Mouse (Mus musculus) kidney, embryonic 15.5 days (tissue): ENCODE measurements around the gene Ttll8. TPM values are rescaled to one million over a fixed set of nuclear protein-coding genes. Genes with fewer than 3 reads are reported as not detected.

Source experiments
- ATAC-seq: fragments of 200-750 bp; cut with Nextera tagmentation; replicated peaks from 2 replicates; pipeline ENCODE4 v1.8.0; 2017; ENCODE audit warnings: moderate TSS enrichment; ENCODE audit not compliant: low FRiP score
- H3K27ac ChIP-seq: fragments of 300-500 bp; sonication (generic); 2 replicates; pipeline ENCODE4 v1.5.1; 2015; ENCODE audit warnings: mild to moderate bottlenecking, inconsistent platforms
- H3K27me3 ChIP-seq: fragments of 300-500 bp; sonication (generic); 2 replicates; pipeline ENCODE4 v1.6.1; 2015; ENCODE audit warnings: inconsistent platforms
- H3K36me3 ChIP-seq: fragments of 300-500 bp; sonication (generic); 2 replicates; pipeline ENCODE4 v1.6.1; 2015; ENCODE audit warnings: inconsistent platforms
- H3K4me1 ChIP-seq: fragments of 300-500 bp; sonication (generic); 2 replicates; pipeline ENCODE4 v1.6.1; 2015; ENCODE audit warnings: inconsistent platforms
- H3K4me2 ChIP-seq: fragments of 300-500 bp; sonication (generic); 2 replicates; pipeline ENCODE4 v1.6.1; 2015; ENCODE audit warnings: moderate library complexity, mild to moderate bottlenecking, inconsistent platforms
- H3K4me3 ChIP-seq: fragments of 300-500 bp; sonication (generic); replicated peaks from 2 replicates; pipeline ENCODE4 v1.5.1; 2015; ENCODE audit warnings: mild to moderate bottlenecking, inconsistent platforms
- H3K9ac ChIP-seq: fragments of 300-500 bp; sonication (generic); 2 replicates; pipeline ENCODE4 v1.6.1; 2015; ENCODE audit warnings: mild to moderate bottlenecking, inconsistent platforms
- H3K9me3 ChIP-seq: fragments of 300-500 bp; sonication (generic); replicated peaks from 2 replicates; pipeline ENCODE4 v1.6.1; 2016; ENCODE audit warnings: inconsistent platforms
- WGBS: fragments of 180-500 bp; shearing (Covaris S2); methylation state at CpG from one replicate; pipeline ENCODE4 v1.1.7; 2015; ENCODE audit warnings: mixed read lengths; 5-methylcytosine and 5-hydroxymethylcytosine counted together
- polyA plus RNA-seq: library from polyadenylated mRNA; unstranded; fragments of >200 nt; fragmentation: Nextera tagmentation; extraction: Ambion mirVana; gene quantifications from 2 replicates; pipeline ENCODE4 v1.2.1, GENCODE M21; 2015

The Ttll8 gene
- polyA plus RNA-seq, 1 experiment from 2014 or later, result not detected

GRCm38 (mm10) chr15:88955342-88955741 is 1.1 kb upstream of the Ttll8 start:
- 83% methylated on average over 6 of the region's 6 CpGs for WGBS
- no peak for ATAC-seq
- no peaks in the 10 kb centered on the region for H3K9me3 ChIP-seq

DNA sequence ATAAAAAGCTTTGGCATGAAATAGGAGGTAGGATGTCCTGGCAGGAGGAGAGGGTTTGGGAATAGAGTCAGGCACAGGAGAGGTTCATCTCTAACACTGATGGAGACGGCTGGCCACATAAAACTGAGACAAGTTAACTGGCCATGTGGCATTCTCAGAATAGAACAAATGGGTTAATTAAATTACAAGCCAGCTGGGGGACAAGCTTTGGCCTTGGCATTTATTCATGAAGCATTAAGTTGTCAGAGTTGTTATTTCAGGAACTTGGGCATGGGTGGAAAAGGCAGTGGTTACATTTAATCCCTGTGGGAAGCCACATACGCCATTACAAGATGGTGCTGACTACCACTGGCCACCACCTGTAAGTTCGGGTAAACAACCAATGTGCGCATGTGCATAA is 3.0 kb downstream of the Ttll8 start:
- 67% methylated on average over 4 of the region's 4 CpGs for WGBS
- Histone ChIP-seq H3K27me3 (peaks cover 34% of the 10 kb centered on the region), H3K27ac (no peak overlapping the region), H3K9me3 (no peaks in the 10 kb centered on the region), H3K4me1 (peaks cover 13% of the 10 kb centered on the region), H3K4me2 (no peak overlapping the region), H3K4me3 (no peak overlapping the region), H3K36me3 (no peaks in the 10 kb centered on the region), H3K9ac (no peak overlapping the region)
- no peak for ATAC-seq

More at GRCm38 (mm10) chr15:88955342-88955741, 1.1 kb upstream of the Ttll8 start:
- Histone ChIP-seq H3K9ac (no peak overlapping the region), H3K27me3 (peaks cover 43% of the 10 kb centered on the region), H3K36me3 (no peaks in the 10 kb centered on the region), H3K4me1 (peaks cover 13% of the 10 kb centered on the region), H3K4me3 (no peak overlapping the region), H3K27ac (no peak overlapping the region), H3K4me2 (no peak overlapping the region)

DNA sequence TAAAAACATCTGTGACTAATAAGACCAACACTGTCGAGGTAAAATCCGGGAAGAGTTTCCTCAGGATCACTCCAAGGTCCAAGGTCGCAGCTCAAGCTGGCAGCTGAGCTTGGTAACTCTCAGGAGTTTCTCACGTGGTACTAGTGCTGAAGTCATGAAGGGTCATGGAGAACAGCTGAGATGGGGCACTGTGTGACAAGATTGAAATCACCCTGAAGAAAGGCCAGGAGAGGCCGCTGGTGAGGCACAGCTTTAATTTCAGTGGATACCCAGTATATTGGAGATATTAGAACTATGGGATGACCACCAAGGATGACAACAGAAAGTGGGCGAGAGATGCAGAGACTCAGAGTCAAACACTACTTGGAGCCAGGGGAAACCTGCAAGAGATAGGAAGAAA is 7.4 kb downstream of the Ttll8 start:
- Histone ChIP-seq H3K36me3 (no peaks in the 10 kb centered on the region), H3K27me3 (no peaks in the 10 kb centered on the region), H3K27ac (no peak overlapping the region), H3K4me3 (no peak overlapping the region), H3K4me2 (no peak overlapping the region), H3K9ac (no peak overlapping the region), H3K4me1 (no peaks in the 10 kb centered on the region), H3K9me3 (no peaks in the 10 kb centered on the region)
- ATAC-seq, result no peak
- 39% methylated on average over 6 of the region's 6 CpGs for WGBS

GRCm38 (mm10) chr15:88943896-88944551 is 10.2 kb downstream of the Ttll8 start:
- no peak for ATAC-seq
- no peak overlapping the region for H3K9ac ChIP-seq
- H3K4me1 ChIP-seq, result no peaks in the 10 kb centered on the region
- no peaks in the 10 kb centered on the region for H3K27me3 ChIP-seq
- no peak overlapping the region for H3K27ac ChIP-seq
- 72% methylated on average over 5 of the region's 5 CpGs for WGBS
- H3K36me3 ChIP-seq, result no peaks in the 10 kb centered on the region
- H3K4me3 ChIP-seq, result no peak overlapping the region
- no peaks in the 10 kb centered on the region for H3K9me3 ChIP-seq
- H3K4me2 ChIP-seq, result no peak overlapping the region

DNA sequence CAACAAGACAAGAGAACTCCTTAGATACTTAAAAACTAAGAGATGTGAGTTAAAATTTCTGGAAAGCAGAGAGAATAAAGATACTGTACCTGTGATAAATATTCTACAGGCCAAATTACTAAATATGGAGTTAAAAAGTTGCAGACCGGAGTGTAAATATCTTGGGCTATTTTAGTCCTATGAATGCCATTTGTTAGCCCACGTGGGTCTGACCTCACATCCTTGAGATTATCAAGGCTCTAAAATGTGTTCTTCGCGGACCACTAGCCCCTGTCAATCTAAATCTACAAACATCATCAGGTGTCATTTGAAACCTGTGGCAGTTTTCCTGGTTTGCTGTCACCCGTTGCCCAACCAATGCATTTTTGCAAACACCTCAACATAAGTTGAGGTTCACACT is 11.4 kb downstream of the Ttll8 start:
- Histone ChIP-seq H3K9ac (no peak overlapping the region), H3K4me3 (no peak overlapping the region), H3K4me1 (no peaks in the 10 kb centered on the region), H3K27ac (no peak overlapping the region), H3K27me3 (no peaks in the 10 kb centered on the region), H3K4me2 (no peak overlapping the region), H3K9me3 (no peaks in the 10 kb centered on the region), H3K36me3 (no peaks in the 10 kb centered on the region)
- WGBS, result 73% methylated on average over 5 of the region's 5 CpGs
- no peak for ATAC-seq

- no peak overlapping the region for H3K9ac ChIP-seq
- no peak overlapping the region for H3K27ac ChIP-seq
- no peaks in the 10 kb centered on the region for H3K9me3 ChIP-seq
- 85% methylated on average over 2 of the region's 2 CpGs for WGBS
- H3K4me1 ChIP-seq, result no peaks in the 10 kb centered on the region
- no peaks in the 10 kb centered on the region for H3K27me3 ChIP-seq
- no peak overlapping the region for H3K4me3 ChIP-seq
- no peaks in the 10 kb centered on the region for H3K36me3 ChIP-seq
- H3K4me2 ChIP-seq, result no peak overlapping the region
- no peak for ATAC-seq
Measured at GRCm38 (mm10) chr15:88937291-88937650, 16.9 kb downstream of the Ttll8 start.

GRCm38 (mm10) chr15:88936619-88937290 is 17.5 kb downstream of the Ttll8 start:
- Histone ChIP-seq H3K36me3 (no peaks in the 10 kb centered on the region), H3K27ac (no peak overlapping the region), H3K27me3 (no peaks in the 10 kb centered on the region), H3K9me3 (no peaks in the 10 kb centered on the region), H3K4me2 (no peak overlapping the region), H3K4me1 (no peaks in the 10 kb centered on the region), H3K9ac (no peak overlapping the region), H3K4me3 (no peak overlapping the region)
- 70% methylated on average over 6 of the region's 6 CpGs for WGBS
- ATAC-seq, result no peak

DNA sequence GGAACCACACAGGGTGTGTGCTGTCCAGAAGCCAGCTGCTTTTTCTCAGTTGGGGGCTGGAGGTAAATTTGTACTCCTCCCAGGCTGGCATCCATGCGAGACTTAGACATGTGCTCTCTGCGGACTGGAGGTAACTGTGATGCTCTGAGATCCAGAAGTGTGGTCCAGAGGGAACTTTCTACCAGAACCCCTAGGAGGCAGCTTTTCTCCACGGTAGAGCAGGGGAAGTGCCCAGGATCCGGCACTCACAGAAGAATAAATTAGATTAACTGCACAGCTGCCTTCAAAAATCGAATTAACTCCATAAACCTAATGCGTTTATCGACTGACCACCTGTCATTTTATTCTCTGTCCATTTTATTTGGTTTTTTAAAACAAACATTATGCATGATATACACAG is 20.1 kb downstream of the Ttll8 start:
- Histone ChIP-seq H3K4me2 (no peak overlapping the region), H3K36me3 (no peaks in the 10 kb centered on the region), H3K27ac (no peak overlapping the region), H3K4me3 (no peak overlapping the region), H3K9ac (no peak overlapping the region), H3K27me3 (no peaks in the 10 kb centered on the region), H3K4me1 (no peaks in the 10 kb centered on the region), H3K9me3 (no peaks in the 10 kb centered on the region)
- ATAC-seq, result no peak
- 48% methylated on average over 7 of the region's 7 CpGs for WGBS

GRCm38 (mm10) chr15:88932667-88933066 is 21.6 kb downstream of the Ttll8 start:
- Histone ChIP-seq H3K4me2 (no peak overlapping the region), H3K4me3 (no peak overlapping the region), H3K36me3 (no peaks in the 10 kb centered on the region), H3K27me3 (no peaks in the 10 kb centered on the region), H3K9me3 (no peaks in the 10 kb centered on the region), H3K4me1 (no peaks in the 10 kb centered on the region), H3K9ac (no peak overlapping the region), H3K27ac (no peak overlapping the region)
- WGBS, result 86% methylated on average over 10 of the region's 10 CpGs
- no peak for ATAC-seq

- no peak for ATAC-seq
- 0 out of 2 replicates have a peak, but pooled peaks cover 4% of the 10 kb centered on the region for H3K4me1 ChIP-seq
- H3K36me3 ChIP-seq, result no peaks in the 10 kb centered on the region
- H3K27me3 ChIP-seq, result no peaks in the 10 kb centered on the region
- H3K4me2 ChIP-seq, result no peak overlapping the region
- no peaks in the 10 kb centered on the region for H3K9me3 ChIP-seq
- H3K4me3 ChIP-seq, result no peak overlapping the region
- no peak overlapping the region for H3K9ac ChIP-seq
- 65% methylated on average over 6 of the region's 6 CpGs for WGBS
- no peak overlapping the region for H3K27ac ChIP-seq
Measured at GRCm38 (mm10) chr15:88921992-88922310, 32.3 kb downstream of the Ttll8 start.

- no peak overlapping the region for H3K4me2 ChIP-seq
- no peak overlapping the region for H3K9ac ChIP-seq
- H3K36me3 ChIP-seq, result no peaks in the 10 kb centered on the region
- WGBS, result 26% methylated on average over 12 of the region's 12 CpGs
- no peaks in the 10 kb centered on the region for H3K27me3 ChIP-seq
- no peaks in the 10 kb centered on the region for H3K9me3 ChIP-seq
- no peak overlapping the region for H3K4me3 ChIP-seq
- peak; percentile 62; the same call in 1 of the 2 replicates for ATAC-seq
- 0 out of 2 replicates have a peak, but pooled peaks cover 4% of the 10 kb centered on the region for H3K4me1 ChIP-seq
- H3K27ac ChIP-seq, result no peak overlapping the region
Measured at GRCm38 (mm10) chr15:88921131-88921991, 32.9 kb downstream of the Ttll8 start.

GRCm38 (mm10) chr15:88920065-88920464 is 34.2 kb downstream of the Ttll8 start:
- H3K4me1 ChIP-seq, result 0 out of 2 replicates have a peak, but pooled peaks cover 4% of the 10 kb centered on the region
- no peak overlapping the region for H3K4me3 ChIP-seq
- no peak overlapping the region for H3K9ac ChIP-seq
- ATAC-seq, result no peak
- no peak overlapping the region for H3K4me2 ChIP-seq
- no peaks in the 10 kb centered on the region for H3K9me3 ChIP-seq
- WGBS, result 95% methylated on average over 1 of the region's 1 CpGs
- no peaks in the 10 kb centered on the region for H3K36me3 ChIP-seq
- no peak overlapping the region for H3K27ac ChIP-seq
- no peaks in the 10 kb centered on the region for H3K27me3 ChIP-seq
